Mouse (Mus musculus) kidney, adult 9 months (tissue): Measurements from ENCODE around the gene Rptor.

Experiments
- DNase-seq: peaks from one replicate; pipeline ENCODE4 v3.0.0; 2022

Gene Rptor

GRCm38 (mm10) chr11:119602763-119603526 is at the start of gene Rptor:
TSS of gene Rptor (plus strand) at chr11:119602905.
- peak; percentile 99 for DNase-seq

GRCm38 (mm10) chr11:119554706-119555105 is 48.0 kb upstream of the Rptor start:
- DNase-seq: no peak

- no peak for DNase-seq
These were observed 47.5 kb upstream of the Rptor start for GRCm38 (mm10) chr11:119555170-119555569.

- no peak for DNase-seq
These were observed 44.5 kb upstream of the Rptor start for GRCm38 (mm10) chr11:119557940-119558869.

- DNase-seq: no peak
These were observed 43.7 kb upstream of the Rptor start for GRCm38 (mm10) chr11:119558870-119559610.

- DNase-seq: no peak
These were observed 40.4 kb upstream of the Rptor start for GRCm38 (mm10) chr11:119562286-119562685.

- no peak for DNase-seq
These were observed 39.5 kb upstream of the Rptor start for GRCm38 (mm10) chr11:119563166-119563565.

- DNase-seq: no peak
These were observed 38.3 kb upstream of the Rptor start for GRCm38 (mm10) chr11:119564383-119564782.

- no peak for DNase-seq
These were observed 37.7 kb upstream of the Rptor start for GRCm38 (mm10) chr11:119565021-119565420.

GRCm38 (mm10) chr11:119565684-119566083 is 37.0 kb upstream of the Rptor start:
- DNase-seq: no peak

GRCm38 (mm10) chr11:119566188-119566587 is 36.5 kb upstream of the Rptor start:
- no peak for DNase-seq

GRCm38 (mm10) chr11:119572316-119573010 is 30.2 kb upstream of the Rptor start:
- no peak for DNase-seq

- DNase-seq: no peak
These were observed 25.9 kb upstream of the Rptor start for GRCm38 (mm10) chr11:119576855-119577254.

- no peak for DNase-seq
These were observed 25.0 kb upstream of the Rptor start for GRCm38 (mm10) chr11:119577721-119578120.

- no peak for DNase-seq
These were observed 16.2 kb upstream of the Rptor start for GRCm38 (mm10) chr11:119586511-119586910.

GRCm38 (mm10) chr11:119587112-119587511 is 15.6 kb upstream of the Rptor start:
- no peak for DNase-seq

GRCm38 (mm10) chr11:119589242-119589641 is 13.5 kb upstream of the Rptor start:
- no peak for DNase-seq

- no peak for DNase-seq
These were observed 8.7 kb upstream of the Rptor start for GRCm38 (mm10) chr11:119593966-119594365.

- DNase-seq: no peak
These were observed 3.8 kb upstream of the Rptor start for GRCm38 (mm10) chr11:119598856-119599255.

- no peak for DNase-seq
These were observed 2.4 kb upstream of the Rptor start for GRCm38 (mm10) chr11:119600286-119600685.

GRCm38 (mm10) chr11:119602177-119602700 is 466 bp upstream of the Rptor start:
- no peak for DNase-seq

GRCm38 (mm10) chr11:119603527-119603905 is 811 bp downstream of the Rptor start:
- no peak for DNase-seq
